Mouse (Mus musculus): Measurements from ENCODE around the gene Tcf20. TPM values are rescaled to one million over a fixed set of nuclear protein-coding genes. Genes with fewer than 3 reads are reported as not detected.

The Tcf20 gene
- total RNA-seq, 2 experiments from 2014 or later = 49.9 to 59.1 TPM

GRCm38 (mm10) chr15:82765943-82766342 is 221.7 kb downstream of the Tcf20 start:
- DNase-seq = no peak
- intact Hi-C loops (cut with DNase I) = no loop called here

GRCm38 (mm10) chr15:82764881-82765280 is 222.8 kb downstream of the Tcf20 start:
- intact Hi-C loops (cut with DNase I) = no loop called here
- no peak for DNase-seq

- DNase-seq = no peak
- intact Hi-C loops (cut with DNase I) = no loop called here
Measured at GRCm38 (mm10) chr15:82763631-82764420, 223.8 kb downstream of the Tcf20 start, which contains the start of gene Cyp2d40. Gene Cyp2d40 (minus strand): TSS chr15:82764183.

Small RNAs within 50 kb of the gene (microRNA-seq; reads per million reads assigned to microRNA genes)
- gene Gm27618 (0 reads per million in 2 experiments), gene Mir3080 (3.2 to 17.7 reads per million in 2 experiments)

Other genes starting within 250 kb of the Tcf20 start
- not detected for gene Cyp2d40, start 223.7 kb downstream of the Tcf20 start, total RNA-seq (2021)
- not detected for gene Cyp2d26, start 193.6 kb downstream of the Tcf20 start, total RNA-seq (2021)
- gene Nfam1, start 45.4 kb upstream of the Tcf20 start, total RNA-seq (2021) = 1 to 10 TPM; 2.2 to 2.4 TPM
- gene Serhl, start 101.6 kb upstream of the Tcf20 start, total RNA-seq (2021) = 10 to 100 TPM; 48.1 to 49.4 TPM
- 10 to 100 TPM; 38.6 to 44.8 TPM for gene Rrp7a, start 134.9 kb upstream of the Tcf20 start, total RNA-seq (2021)
- gene Poldip3, start 161.5 kb upstream of the Tcf20 start, total RNA-seq (2021) = 10 to 100 TPM; 34.4 to 41.1 TPM
- gene Cyb5r3, start 184.7 kb upstream of the Tcf20 start, total RNA-seq (2021) = 100 to 1,000 TPM in 1 of 2 experiments, 10 to 100 TPM in 1; 97.2 to 109 TPM

Measured in heart, postnatal 14 days (tissue).